Mouse (Mus musculus): ENCODE measurements around the gene Duoxa1. TPM values are rescaled to one million over a fixed set of nuclear protein-coding genes. Genes with fewer than 3 reads are reported as not detected.
A peak's percentile ranks its signal among the peaks of the same experiment; 100 is the strongest.
"Not testable (repeated sequence)": the region's sequence is repeated elsewhere in the genome, so short reads cannot be mapped to it uniquely, and the experiment has no call there.

Gene Duoxa1
- under 1 TPM; 0.21 to 0.39 TPM for total RNA-seq (2021)

DNA sequence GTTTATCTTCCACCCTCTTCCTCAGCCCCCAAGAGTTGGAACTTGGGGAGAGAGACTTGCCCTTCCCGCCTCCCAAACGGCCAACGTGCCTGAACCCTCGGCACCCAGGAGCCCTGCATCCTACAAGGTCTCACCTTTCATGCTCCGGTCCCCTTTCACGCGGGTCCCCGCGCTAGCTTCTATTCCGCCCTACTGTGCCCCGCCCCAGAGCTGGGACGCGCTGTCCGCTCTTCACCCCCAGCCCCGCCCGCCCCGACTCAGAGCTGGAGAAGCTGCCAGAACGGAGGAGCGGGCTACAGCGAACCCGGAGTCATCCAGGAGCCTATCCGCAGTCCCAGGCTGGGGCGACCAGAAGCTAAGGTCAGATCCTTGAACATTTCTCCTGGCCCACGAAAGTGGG, at the start of gene Duoxa1:
TSS of gene Duoxa1 (minus strand) at position 195 of the 400 bp plus-strand sequence.
- DNase-seq (ENCODE audit: extremely low spot score in 1 of 2, low spot score in 2 of 2): no peak
- intact Hi-C loops (cut with DNase I): no loop called here

DNA sequence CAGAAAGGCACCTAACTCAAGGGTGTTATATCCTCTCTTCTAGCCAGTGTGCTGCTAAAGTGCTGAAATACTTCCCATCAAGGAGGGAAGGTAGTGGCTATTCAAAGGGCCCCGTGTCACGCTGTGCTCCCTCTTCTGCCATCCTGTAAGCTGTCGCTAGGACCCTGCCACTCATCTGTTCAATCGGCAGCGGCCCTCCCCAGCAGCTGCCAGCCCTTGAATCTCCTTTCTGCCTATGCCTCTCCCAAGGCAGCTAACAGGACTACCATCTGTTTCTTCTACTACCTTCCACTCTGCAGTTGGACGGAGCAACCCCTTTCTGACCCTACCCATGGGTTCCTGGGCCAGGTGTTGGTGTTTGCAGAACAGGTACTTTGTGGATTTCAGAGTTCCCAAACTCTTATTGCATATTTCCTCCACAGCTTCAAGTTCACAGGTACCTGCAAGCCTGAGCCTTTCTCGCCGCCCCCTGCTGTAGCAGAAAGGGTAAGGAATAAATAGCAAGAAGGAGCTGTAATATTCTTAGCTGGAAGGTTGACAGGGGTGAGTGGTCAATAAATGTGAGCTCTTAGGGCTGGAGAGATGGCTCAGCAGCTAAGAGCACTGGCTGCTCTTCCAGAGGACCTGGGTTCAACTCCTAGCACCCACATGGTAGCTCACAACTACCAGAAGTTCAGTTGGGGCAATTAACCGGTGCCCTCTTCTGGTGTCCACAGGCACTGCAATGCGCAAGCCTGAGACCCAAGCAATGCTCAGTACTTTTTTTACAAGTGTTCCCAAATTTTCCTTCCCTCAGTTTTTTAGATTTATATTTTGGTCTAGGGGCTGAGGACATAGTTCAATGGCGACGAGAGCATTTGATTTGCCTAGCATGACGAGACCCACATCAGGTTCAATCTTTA, 49.3 kb upstream of the Duoxa1 start:
- no peak for DNase-seq (ENCODE audit: extremely low spot score in 1 of 2, low spot score in 2 of 2)
- intact Hi-C loops (cut with DNase I): no loop called here

DNA sequence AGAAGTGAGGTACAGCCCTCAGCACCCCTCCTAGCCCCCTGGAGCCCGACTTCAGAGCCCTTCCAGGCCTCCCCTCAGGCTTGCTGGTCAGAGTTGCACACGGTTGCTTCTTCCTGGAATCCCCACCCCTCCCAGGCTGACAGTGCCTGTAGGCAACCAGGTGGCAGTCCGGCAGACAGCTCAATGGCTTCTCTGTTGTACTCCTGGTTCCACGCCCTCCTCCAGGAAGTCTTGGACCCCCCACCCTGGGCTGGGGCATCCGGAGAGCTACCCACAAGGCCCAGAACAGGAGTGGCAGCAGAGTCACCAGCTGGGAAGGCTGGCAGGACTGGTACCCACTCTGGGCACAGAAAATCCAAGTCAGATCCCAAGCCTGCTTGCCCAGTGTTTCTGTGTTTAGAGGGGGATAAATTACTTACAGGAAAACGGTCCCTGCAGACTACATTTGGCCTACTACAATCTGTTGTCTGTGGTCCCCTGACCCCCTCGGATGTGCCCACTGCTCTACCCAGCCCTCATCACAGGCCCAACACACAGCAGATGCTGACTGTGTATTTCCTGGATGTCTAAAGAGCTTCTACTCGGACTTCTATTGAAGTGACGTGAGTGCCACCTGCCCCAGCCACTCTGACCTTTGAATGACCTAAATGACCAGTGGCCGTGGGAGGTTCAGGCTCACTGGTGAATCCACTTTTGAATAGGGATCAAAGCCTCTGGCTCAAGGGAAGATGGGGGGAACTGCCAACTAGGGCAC, 48.5 kb upstream of the Duoxa1 start:
- intact Hi-C loops (cut with DNase I): no loop called here
- no peak for DNase-seq (ENCODE audit: extremely low spot score in 1 of 2, low spot score in 2 of 2)

DNA sequence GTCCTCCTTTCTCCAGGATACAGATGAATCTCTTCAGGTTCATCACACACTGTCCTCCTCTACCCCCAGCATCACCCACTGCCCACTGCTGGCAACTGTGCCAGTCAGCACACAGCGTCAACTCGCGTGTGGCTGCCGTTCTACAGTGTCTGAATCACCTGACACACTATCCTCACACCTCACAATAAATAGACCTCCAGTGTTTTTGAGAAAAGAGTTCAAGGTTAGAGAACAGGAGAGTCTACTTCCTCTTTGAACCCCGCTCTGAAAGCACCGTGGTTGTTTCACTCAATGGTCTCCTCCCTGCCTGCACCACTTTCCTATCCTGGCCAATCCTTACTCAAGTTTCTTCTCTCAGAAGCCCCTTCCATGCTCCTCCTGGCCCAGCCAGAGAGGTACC, 47.7 kb upstream of the Duoxa1 start:
- intact Hi-C loops (cut with DNase I): no loop called here
- DNase-seq (ENCODE audit: extremely low spot score in 1 of 2, low spot score in 2 of 2): no peak

DNA sequence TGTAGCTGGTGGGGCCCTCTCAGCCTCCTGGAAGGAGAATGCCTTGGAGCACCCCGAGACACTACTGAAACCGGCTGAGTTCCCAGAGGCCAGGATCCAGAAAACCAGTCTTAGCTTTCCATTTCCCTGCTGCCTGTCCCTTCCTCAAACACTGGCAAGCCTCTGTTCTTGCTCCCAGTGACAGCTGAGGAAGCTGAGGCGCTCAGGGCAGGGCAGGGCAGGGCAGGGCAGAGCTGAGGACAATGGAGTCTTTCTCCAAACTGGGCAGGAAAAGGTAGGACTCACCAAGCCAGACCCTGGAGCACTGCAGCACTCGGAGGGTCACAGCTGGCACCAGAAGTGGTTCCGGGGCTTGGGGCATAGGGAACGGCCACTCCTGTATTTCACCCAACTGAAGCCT, 46.8 kb upstream of the Duoxa1 start:
- intact Hi-C loops (cut with DNase I): no loop called here
- DNase-seq (ENCODE audit: extremely low spot score in 1 of 2, low spot score in 2 of 2): no peak

DNA sequence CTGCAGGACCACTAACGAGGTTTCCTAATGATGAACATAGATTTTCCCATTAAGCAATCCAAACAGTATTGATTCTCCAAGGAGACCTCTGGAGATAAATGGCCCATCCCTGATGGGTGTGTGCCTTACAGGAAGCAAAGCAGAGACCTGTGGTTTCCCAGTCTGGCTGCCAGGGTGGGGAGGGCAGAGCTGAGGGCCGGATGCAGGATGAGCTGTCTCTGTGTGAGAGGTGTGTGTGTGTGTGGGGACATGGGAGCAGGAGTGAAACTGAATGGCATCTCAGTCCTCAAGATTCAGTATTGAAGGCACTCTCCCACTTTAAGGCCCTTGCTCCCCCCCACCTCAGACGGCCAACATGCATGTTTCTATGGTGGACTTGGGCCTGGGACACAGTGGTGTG, 42.7 kb upstream of the Duoxa1 start:
- intact Hi-C loops (cut with DNase I): no loop called here

DNA sequence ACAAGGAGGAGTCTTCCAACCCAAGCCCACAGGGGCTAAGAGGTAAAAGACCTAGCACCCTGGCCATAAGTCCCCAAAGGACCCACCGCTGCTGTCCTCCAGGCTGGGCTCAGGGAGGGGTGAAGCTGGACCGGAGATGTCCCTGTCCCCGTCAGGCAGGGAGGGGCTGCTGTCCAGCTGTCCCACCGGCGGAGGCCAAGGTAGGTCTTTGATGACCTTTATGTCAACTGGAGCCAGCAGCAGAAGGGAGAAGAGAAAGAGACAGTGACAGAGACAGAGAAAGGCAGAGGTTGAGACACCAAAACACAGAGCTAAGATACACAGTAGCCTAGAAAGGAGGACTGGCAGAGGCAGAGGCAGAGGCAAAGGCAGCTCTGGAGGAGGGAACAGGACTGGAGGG, 41.9 kb upstream of the Duoxa1 start:
- intact Hi-C loops (cut with DNase I): no loop called here
- DNase-seq (ENCODE audit: extremely low spot score in 1 of 2, low spot score in 2 of 2): no peak

More for the DNA sequence above, 42.7 kb upstream of the Duoxa1 start:
- DNase-seq (ENCODE audit: extremely low spot score in 1 of 2, low spot score in 2 of 2): no peak

DNA sequence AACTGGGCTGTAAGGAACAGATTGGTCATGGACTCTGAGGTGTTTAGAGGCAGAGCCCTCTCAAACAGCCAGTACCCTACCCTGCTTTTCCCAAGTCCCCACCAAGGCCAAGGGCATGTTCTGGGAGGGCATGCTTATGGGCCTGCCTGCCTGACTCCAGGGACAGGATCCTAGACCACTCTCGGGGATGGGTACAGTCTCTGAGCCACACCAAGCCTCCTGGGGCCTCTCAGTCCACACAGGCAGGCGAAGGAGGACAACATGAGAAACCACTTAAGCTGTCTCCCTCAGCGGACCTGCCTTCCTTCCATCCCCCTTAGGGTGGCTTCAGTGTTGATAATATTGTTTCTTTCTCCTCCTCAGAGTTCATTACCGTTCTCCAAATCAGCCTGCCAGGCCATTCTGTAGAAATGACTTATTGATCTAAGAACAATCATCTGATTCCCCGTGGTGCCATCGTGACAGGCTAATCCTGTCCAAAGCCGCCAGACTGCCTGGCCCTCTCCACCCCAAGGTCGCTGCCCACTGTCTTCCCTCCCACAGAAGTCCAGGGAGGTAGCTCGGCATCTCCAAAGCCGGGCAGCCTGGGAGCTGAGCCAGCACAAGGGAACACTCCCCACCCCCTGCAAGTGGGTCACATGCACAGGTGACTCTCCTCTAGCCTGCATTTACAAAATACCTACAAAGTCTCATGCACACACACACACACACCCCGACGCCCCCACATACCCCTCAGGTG, 40.8 kb upstream of the Duoxa1 start:
- no peak for DNase-seq (ENCODE audit: extremely low spot score in 1 of 2, low spot score in 2 of 2)
- intact Hi-C loops (cut with DNase I): no loop called here

DNA sequence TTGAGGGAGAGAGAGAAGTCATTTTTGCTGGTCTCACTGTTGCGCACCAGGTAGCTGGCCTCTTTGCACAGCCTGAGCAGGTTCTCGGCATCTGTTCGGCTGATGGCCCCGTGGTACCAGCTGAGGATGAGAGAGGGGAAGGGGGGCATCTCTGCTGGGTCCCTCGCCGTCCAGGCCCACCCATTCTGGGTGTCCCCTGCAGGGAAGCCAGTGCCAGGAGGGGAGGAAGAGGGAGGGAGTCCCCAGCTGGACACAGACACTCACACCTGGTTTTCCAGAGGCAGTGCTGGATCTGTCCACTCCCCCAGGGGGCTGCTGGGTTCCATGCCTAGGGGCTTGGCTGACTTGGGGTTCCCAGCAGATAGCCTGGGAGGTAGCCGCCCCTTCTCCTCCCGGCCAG, 40.2 kb upstream of the Duoxa1 start:
- no peak for DNase-seq (ENCODE audit: extremely low spot score in 1 of 2, low spot score in 2 of 2)
- intact Hi-C loops (cut with DNase I): no loop called here

DNA sequence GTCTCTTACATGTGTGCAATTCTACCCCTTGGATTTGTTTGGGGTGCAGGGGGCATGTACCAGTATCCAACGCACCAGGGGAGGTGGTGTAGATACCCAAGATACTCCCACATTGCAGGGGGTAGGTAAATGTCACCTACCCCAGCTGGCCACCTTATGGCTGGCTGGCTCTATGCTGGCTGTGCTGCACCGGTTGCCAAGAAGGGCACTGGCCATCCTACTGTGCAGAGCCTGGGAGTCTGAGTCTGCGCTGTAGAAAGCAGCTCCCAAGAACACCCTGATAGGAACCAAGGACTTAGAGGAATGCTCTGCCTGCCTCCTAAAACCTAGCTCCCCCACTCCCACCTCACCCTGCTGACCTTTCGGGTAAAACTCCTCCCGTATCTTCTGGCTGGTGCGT, 39.5 kb upstream of the Duoxa1 start:
- no peak for DNase-seq (ENCODE audit: extremely low spot score in 1 of 2, low spot score in 2 of 2)
- intact Hi-C loops (cut with DNase I): no loop called here

DNA sequence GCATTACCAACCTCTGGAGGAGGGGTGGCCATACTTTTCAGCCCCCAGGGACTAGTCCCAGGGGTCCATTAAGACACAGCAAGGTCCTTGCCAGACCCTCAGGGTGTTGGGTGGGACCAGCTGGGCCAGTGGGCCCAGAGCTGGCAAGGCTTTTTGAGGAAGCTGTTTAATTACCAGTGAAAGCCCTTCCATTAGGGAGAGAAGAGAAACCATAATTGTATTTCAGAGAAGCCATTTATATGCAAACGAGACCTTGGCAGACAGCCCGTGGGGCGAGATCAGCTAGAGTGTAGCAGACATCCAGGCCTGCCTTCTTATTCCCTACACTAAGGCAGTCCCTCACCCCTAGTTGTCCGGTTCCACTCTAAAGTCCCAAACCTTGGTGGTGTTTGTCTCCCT, 38.4 kb upstream of the Duoxa1 start:
- intact Hi-C loops (cut with DNase I): no loop called here
- DNase-seq (ENCODE audit: extremely low spot score in 1 of 2, low spot score in 2 of 2): peak; percentile 70 to 72

DNA sequence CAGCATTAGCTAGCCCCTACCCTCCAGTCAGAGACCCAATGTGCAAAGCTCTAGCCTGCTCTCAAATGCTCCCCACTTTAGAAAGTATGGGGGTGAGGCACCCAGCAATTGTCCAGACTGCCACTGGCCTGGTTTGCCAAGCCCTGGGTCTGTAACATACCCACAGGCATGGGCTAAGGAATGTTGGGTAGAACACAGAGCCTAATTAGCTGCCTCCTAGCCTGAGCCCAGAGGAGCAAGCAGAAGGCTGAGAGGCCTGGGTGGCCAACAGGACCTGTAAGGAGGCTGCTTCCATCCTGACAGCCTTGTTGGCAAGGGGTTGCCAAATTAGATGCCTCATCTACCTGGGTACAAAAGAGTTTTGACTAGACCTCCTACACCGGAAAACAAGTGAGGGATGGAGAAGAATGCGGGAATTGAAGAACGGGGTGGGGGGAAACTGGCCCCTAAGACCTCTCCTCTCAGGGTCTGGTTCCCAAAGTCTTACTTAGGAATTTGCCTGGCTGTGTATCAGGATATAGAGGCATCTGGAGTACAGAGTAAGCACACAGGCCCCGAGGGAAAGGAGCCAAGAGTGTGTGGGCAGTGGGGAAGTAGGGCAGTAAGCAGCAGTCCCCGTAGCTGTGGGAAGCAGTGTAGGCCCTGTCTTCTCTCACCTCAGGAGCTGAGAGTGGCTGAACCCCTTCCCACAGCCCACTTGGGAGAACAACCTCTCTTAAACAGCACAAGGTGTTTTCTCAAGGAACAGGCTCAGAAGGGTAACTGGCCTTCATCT, 37.8 kb upstream of the Duoxa1 start:
- DNase-seq (ENCODE audit: extremely low spot score in 1 of 2, low spot score in 2 of 2): peak in 1 of 2 experiments; percentile 74
- intact Hi-C loops (cut with DNase I): no loop called here

DNA sequence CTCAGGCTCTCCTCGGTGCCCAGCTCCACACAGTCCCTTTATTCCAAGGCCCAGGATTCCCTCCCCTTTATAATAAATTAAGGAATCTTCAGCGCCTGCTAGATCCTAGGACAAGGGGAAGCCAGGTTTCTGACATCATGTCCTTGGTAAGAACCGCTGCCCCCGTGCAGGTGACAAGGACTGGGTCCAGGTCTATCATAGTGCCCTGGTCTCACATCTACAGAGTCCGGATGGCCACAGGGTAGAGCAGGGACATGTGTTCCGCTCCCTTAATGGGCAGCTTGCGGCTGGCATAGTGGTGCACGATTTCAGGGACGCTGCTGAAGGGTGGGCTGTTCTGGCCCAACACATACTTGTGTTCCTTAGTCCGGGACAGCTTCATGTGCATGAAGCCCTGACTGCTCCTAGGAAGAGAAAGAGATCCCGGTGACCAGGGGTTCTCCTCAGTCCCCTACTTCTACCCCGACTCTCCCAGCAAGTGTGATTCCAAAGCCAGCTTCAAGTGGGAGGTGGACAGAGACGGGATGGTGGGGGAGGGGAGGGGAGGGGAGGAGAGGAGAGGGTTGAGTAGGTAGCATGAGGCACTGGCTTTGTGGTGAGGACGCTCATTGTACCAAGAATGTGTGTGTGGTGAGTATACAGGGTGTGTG, 35.7 kb upstream of the Duoxa1 start:
- DNase-seq (ENCODE audit: extremely low spot score in 1 of 2, low spot score in 2 of 2): no peak
- intact Hi-C loops (cut with DNase I): loop anchor here (2.0 kb wide), 1 partner anchor 20 kb away; the partner anchor contains the start of gene Shf

DNA sequence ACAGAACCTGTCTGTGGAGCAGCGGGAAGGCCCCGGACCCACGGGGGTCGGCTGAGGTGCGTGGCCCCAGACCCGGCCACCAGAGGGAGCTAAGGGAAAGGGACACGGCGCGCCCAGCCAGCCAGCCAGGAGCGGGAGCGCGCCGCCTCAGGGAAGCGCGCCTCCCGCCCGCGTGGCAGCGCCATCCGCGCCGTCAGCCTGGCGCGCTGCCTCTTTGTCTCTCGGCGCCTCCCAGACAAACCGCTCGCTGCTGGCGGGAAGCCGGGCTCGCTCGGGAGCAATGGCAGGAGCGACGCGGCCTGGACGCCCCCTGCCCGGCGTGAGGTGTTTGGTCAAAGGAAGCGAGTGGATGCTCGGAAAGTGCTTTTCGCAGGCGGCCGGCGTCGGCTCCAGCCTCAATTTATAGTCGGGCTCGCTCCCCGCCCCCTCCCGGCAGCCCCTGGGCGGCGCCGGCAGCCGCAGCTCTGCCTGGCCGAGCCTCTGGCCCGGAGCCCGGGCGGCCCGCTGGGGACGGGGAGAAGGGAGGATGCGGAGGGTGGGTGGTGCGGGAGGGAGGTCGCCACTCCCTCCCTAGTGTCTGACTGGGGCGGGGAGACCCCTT, 35.1 kb upstream of the Duoxa1 start:
- intact Hi-C loops (cut with DNase I): loop anchor here (2.0 kb wide), 1 partner anchor 20 kb away; the partner anchor contains the start of gene Shf
- peak; percentile 78 to 93 for DNase-seq (ENCODE audit: extremely low spot score in 1 of 2, low spot score in 2 of 2)

DNA sequence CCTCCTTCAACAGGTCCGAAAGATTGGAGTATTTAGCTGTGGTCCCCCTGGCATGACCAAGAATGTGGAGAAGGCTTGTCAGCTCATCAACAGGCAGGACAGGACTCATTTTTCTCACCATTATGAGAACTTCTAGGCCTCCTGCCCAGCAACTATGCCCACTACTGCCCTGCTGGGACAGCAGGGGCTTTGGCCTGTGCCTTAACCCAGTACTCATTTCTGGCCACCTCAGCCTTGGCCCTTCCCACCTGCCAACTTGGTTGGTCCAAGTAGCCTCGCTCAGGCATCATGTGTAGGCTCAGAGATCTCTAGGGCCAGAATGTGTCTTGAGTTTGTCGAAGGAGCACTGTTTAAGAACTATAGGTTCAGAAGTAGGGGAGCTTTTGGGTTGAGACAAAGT, 33.7 kb upstream of the Duoxa1 start:
- no peak for DNase-seq (ENCODE audit: extremely low spot score in 1 of 2, low spot score in 2 of 2)
- intact Hi-C loops (cut with DNase I): no loop called here

DNA sequence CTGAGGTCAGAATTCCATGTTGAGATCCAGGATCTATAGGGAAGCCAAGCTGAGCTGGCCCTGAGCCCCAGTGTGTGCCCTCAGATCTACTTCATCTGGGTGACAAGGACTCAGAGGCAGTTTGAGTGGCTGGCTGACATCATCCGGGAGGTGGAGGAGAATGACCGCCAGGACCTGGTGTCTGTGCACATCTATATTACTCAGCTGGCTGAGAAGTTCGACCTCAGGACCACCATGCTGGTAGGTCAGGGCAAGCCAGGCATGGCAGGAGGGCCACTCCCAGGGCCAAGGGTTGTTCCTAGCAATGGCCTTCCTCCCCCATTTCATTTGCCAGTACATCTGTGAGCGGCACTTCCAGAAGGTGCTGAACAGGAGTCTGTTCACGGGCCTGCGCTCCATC, 32.6 kb upstream of the Duoxa1 start:
- DNase-seq (ENCODE audit: extremely low spot score in 1 of 2, low spot score in 2 of 2); intact Hi-C loops (cut with DNase I): not testable (repeated sequence)

DNA sequence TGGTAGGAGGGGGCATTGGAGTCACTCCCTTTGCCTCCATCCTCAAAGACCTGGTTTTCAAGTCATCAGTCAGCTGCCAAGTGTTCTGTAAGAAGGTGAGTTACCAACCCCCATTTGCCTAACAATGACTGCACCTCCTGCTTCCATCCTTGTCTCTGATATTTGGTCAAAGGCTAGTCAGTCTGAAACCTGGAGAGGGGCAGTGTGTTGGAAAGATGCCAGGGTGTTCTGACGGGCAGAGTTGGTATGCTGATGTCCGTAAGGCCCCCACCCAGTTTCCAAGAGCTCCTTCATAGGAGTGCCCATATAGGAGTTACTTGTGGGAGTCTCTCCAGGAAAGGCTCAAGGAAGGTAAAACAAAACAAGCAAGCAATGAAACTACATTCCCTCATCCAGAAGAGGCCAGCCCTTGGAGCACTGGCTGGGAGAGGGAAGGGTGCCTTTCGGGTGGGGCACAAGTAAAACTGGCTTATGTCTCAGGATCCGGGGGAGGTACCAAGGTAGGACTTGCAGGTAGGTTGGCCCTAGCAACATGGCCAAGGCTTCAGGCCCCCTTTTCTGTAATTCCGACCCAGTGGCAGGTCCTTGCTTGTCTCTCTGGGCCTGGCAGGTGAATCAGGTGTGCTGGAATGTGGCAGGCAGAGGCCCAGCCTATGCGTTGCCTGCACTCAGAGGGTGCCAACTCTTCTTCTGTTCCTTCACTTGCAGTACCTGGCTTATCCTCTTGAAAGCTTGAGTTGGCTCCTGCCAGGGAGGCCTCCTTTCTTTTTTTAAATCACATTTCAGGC, 31.8 kb upstream of the Duoxa1 start:
- intact Hi-C loops (cut with DNase I): no loop called here
- no peak for DNase-seq (ENCODE audit: extremely low spot score in 1 of 2, low spot score in 2 of 2)

Measured in left cerebral cortex, postnatal 10 days (tissue).